Mouse (Mus musculus): Measurements from ENCODE around the gene Nectin4. TPM values are rescaled to one million over a fixed set of nuclear protein-coding genes. Genes with fewer than 3 reads are reported as not detected.

Gene Nectin4
- total RNA-seq, 1 experiment from 2014 or later, result 2.2 TPM

DNA sequence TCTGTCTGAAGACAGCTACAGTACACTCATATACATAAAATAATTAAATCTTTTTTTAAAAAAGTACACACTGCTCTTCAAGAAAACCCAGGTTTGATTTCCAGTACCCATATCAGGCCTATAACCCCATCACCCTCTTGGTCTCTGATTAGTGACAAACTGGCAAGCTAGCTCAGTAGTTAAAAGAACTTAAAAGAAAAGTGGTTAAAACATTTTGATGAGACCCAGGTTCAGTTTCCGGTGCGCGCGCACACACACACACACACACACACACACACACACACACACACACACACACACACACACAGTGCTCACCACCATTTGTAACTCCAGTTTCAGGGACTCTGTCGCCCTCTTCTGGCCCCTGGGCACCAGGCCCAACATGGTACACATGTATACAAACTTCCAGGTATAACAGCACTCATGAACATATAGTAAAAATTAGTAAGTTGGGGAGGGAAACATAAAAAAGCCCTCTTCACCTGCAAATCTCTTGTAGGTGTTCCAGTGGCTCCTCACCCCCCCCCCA is 14.0 kb upstream of the Nectin4 start:
- no peak for ATAC-seq (ENCODE audit: extremely low read depth, insufficient number of reproducible peaks, low FRiP score, poor library complexity, severe bottlenecking)

GRCm38 (mm10) chr1:171356814-171357213 is 13.1 kb upstream of the Nectin4 start:
- ATAC-seq (ENCODE audit: extremely low read depth, insufficient number of reproducible peaks, low FRiP score, poor library complexity, severe bottlenecking), result no peak

DNA sequence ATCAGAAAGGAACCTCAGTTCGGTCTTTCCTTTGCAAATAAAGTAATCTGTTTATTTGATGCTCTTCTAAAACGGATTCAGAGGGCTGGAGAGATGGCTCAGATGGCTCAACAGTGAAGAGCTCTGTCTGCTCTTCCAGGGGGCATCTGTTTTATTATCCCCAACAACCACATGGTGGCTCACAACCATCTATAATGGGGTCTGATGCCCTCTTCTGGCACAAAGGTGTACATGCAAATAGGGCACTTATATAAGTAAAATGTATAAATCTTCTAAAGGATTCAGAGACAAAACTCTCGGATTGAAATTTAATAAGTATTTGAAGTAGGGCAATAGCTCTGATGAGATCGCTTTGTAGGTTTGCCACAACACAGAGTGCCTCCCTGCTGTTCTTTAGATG is 11.5 kb upstream of the Nectin4 start:
- peak; percentile 15; the same call in 1 of the 2 replicates for ATAC-seq (ENCODE audit: extremely low read depth, insufficient number of reproducible peaks, low FRiP score, poor library complexity, severe bottlenecking)

DNA sequence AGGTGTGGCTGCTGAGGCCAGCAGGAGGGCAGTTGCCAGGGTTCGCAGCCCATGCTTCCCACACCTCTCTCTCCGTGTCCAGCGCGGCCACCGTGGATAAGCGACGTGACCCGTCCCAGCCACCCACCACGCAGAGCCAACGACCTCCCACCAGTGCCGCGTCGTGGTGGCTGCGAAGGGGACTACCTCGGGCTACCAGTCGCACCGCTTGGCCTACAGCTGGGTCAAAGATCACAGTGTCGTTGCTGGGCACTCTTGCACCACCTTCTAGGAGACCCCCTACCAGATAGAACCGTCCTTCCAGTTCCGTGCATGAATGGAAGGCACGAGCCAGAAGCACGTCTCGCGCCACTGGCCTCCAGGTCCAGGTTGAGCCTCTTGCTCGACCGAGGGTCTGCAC is 9.6 kb upstream of the Nectin4 start:
- ATAC-seq (ENCODE audit: extremely low read depth, insufficient number of reproducible peaks, low FRiP score, poor library complexity, severe bottlenecking), result no peak

GRCm38 (mm10) chr1:171360656-171361055 is 9.2 kb upstream of the Nectin4 start, which contains the start of gene Klhdc9:
TSS of gene Klhdc9 (minus strand) at chr1:171360798.
- ATAC-seq (ENCODE audit: extremely low read depth, insufficient number of reproducible peaks, low FRiP score, poor library complexity, severe bottlenecking), result peak; percentile 79

- ATAC-seq (ENCODE audit: extremely low read depth, insufficient number of reproducible peaks, low FRiP score, poor library complexity, severe bottlenecking), result peak; percentile 75
Observed at GRCm38 (mm10) chr1:171361106-171362103, 8.5 kb upstream of the Nectin4 start.

GRCm38 (mm10) chr1:171365934-171366333 is 4.0 kb upstream of the Nectin4 start:
- ATAC-seq (ENCODE audit: extremely low read depth, insufficient number of reproducible peaks, low FRiP score, poor library complexity, severe bottlenecking), result no peak

- no peak for ATAC-seq (ENCODE audit: extremely low read depth, insufficient number of reproducible peaks, low FRiP score, poor library complexity, severe bottlenecking)
Observed at GRCm38 (mm10) chr1:171372880-171373279, 3.0 kb downstream of the Nectin4 start.

GRCm38 (mm10) chr1:171373946-171374345 is 4.0 kb downstream of the Nectin4 start:
- no peak for ATAC-seq (ENCODE audit: extremely low read depth, insufficient number of reproducible peaks, low FRiP score, poor library complexity, severe bottlenecking)

DNA sequence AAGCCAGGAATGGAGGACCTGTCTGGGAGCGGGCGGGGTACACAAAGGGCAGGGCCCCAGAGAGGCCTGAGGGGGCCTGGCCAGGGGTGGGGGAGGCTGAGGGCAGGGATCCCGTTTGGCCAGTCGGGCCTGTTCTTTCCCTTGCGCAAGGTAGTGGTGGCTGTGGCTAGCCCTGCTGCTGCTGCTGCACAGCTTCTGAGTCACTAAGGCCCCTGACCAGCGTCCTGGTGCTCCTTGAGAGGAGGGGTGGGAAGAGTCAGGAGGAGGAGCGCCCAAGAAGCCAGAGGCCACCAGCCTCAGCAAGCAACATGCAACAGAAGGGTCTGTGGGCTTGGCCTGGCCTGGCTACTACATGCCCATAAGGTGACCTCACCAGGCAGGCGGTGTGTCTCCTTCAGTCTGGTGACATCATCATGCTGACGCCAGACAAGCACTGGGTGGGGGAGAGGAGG is 5.8 kb downstream of the Nectin4 start:
- no peak for ATAC-seq (ENCODE audit: extremely low read depth, insufficient number of reproducible peaks, low FRiP score, poor library complexity, severe bottlenecking)

- no peak for ATAC-seq (ENCODE audit: extremely low read depth, insufficient number of reproducible peaks, low FRiP score, poor library complexity, severe bottlenecking)
Observed at GRCm38 (mm10) chr1:171378298-171378697, 8.4 kb downstream of the Nectin4 start.

- peak; percentile 86 for ATAC-seq (ENCODE audit: extremely low read depth, insufficient number of reproducible peaks, low FRiP score, poor library complexity, severe bottlenecking)
Observed at GRCm38 (mm10) chr1:171379935-171380599, 10.2 kb downstream of the Nectin4 start.

DNA sequence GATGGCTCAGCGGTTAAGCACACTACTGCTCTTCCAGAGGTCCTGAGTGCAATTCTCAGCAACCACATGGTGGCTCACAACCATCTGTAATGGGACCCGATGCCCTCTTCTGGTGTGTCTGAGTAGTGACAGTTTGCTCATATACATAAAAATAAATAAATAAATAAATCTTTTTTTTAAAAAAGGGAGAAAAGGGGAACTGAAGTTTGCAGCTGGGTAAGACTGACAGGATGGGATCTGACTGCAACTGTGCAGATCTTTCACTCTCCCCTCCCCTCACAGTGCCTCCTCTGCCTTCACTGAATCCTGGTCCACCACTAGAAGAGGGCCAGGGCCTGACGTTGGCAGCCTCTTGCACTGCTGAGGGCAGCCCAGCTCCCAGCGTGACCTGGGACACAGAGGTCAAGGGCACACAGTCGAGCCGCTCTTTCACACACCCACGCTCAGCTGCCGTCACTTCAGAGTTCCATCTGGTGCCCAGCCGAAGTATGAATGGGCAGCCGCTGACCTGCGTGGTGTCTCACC is 12.3 kb downstream of the Nectin4 start:
- no peak for ATAC-seq (ENCODE audit: extremely low read depth, insufficient number of reproducible peaks, low FRiP score, poor library complexity, severe bottlenecking)

DNA sequence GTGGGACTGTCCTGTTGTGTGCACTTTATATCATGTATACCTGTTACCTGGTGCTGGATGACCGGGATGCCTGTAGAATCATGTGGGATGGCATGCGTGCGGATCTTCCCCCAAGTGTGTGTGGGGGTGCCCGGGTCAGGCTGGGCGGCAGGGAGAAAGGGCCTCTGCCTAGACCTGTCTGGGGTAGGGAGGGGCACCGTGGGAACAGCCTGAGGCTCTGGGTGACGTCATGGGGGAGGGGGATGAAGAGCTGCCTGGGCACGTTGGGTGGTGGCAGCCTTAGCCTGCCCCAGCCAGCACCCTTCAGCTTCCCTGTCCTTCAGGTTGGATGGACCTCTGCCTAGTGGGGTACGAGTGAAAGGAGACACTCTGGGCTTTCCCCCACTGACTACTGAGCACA is 14.5 kb downstream of the Nectin4 start:
- ATAC-seq (ENCODE audit: extremely low read depth, insufficient number of reproducible peaks, low FRiP score, poor library complexity, severe bottlenecking), result no peak

GRCm38 (mm10) chr1:171385171-171385570 is 15.3 kb downstream of the Nectin4 start:
- ATAC-seq (ENCODE audit: extremely low read depth, insufficient number of reproducible peaks, low FRiP score, poor library complexity, severe bottlenecking), result no peak

GRCm38 (mm10) chr1:171387099-171387498 is 17.2 kb downstream of the Nectin4 start:
- no peak for ATAC-seq (ENCODE audit: extremely low read depth, insufficient number of reproducible peaks, low FRiP score, poor library complexity, severe bottlenecking)

GRCm38 (mm10) chr1:171388376-171389102 is 18.6 kb downstream of the Nectin4 start, which contains the start of gene Arhgap30:
TSS of gene Arhgap30 (plus strand) at chr1:171388954.
- peak; percentile 90 for ATAC-seq (ENCODE audit: extremely low read depth, insufficient number of reproducible peaks, low FRiP score, poor library complexity, severe bottlenecking)

- ATAC-seq (ENCODE audit: extremely low read depth, insufficient number of reproducible peaks, low FRiP score, poor library complexity, severe bottlenecking), result peak; percentile 75
Observed at GRCm38 (mm10) chr1:171390101-171390500, 20.2 kb downstream of the Nectin4 start.

DNA sequence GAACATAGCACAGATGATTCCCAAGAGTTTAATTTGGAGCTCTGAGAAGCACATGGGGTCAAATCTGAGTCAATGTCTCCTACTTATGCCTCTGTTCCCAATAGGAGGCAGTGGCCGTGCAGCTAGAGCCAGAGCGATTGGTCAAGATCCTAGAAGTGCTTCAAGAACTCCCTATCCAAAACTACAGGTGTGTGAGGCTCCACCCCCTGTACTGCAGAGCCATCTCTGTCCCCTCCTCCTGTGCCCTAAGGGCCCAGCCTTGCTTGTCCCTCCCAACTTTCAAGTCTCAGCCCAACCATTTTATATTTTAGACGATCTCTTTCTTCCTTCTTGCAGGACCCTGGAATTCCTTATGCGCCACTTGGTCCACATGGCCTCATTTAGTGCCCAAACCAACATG is 31.9 kb downstream of the Nectin4 start:
- ATAC-seq (ENCODE audit: extremely low read depth, insufficient number of reproducible peaks, low FRiP score, poor library complexity, severe bottlenecking), result no peak
